Mouse (Mus musculus): ENCODE measurements around the gene Pak2. TPM values are rescaled to one million over a fixed set of nuclear protein-coding genes. Genes with fewer than 3 reads are reported as not detected.
"Not testable (repeated sequence)": the region's sequence is repeated elsewhere in the genome, so short reads cannot be mapped to it uniquely, and the experiment has no call there.

Pak2 gene
- polyA plus RNA-seq, 1 experiment, result 18.0 TPM

DNA sequence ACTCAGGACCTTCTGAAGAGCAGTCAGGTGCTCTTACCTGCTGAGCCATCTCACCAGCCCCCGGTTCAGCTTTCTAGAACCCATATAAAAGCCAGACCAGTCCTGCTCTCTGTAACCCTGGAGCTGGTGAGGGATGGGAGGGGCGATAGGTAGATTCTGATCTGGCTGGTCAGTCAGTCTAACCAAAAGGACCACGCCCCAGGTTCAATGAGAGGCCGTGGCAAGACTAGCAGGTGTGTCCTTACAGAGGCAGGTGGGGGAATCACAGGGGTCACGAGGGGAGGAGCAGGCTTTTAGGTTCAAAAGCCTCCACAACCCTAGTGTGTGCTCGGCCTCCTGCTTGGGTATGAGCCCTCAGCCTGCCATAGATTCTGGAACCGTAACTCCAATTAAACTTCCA is 12.3 kb upstream of the Pak2 start:
- no peak for DNase-seq (ENCODE audit: low read depth)

DNA sequence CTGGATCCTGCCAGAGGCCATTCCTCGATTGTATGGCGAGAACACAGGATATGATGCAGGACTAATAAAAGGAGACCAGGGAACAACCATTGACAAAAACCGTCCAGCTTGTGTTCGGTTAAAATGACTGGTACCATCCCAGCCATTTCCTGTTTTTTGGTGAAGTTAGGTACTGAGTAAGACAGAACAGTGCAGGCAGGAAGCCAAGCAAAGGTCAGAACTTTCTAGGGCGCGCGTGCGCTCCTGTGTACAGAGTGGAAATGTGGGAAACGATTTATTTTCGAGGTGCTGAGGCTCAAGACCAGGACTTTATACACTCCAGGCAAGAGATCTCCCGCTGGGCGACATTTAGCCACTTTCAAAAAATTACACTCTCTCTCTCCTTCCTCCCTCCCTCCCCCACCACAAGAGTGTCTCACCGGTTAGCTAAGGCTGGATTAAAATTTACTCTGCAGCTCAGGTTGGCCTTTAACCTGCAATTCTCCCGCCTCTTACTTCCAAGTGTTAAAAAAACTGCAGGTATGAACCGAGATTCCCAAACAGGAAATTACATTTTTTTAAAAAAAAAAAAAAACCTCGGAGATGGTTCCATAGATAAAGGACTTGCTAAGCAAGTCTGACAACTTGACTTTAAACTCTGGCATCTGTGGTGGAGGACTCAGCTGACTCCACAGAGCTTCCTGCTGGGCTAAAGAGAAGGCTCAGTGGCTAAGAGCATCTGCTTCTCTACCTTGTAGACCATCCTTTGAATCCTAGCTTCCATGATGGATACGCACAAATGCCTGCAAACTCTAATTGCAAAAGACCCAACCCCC is 8.7 kb upstream of the Pak2 start:
- DNase-seq (ENCODE audit: low read depth), result no peak

DNA sequence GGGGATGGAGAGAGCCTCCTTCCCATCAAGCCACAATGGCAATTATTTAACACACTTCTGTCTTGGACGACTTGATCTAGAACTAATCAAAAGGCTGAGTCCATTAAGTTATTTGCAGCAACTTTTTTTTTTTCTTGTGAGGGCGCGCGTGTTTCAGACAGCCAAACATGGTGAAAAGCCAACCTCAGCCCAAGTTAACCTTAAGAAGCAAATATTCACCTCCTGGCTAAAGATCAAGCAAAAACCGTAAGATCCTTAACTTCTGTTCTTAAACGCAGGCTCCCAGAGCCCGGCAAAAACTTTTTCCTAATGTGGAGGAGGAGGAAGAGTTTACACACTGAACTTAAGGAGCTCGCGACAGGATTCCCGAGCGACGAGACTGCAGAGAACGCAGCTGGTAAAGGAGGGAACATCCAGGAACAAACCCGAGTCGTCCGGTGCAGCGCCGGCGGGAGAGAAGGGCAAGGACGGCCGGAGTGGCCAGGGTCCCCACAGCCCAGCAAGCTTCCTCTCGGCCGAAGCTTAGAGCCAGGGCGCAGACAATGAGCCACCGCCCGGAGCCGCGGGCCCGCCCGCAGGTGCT is 643 bp downstream of the Pak2 start:
- no peak for DNase-seq (ENCODE audit: low read depth)

DNA sequence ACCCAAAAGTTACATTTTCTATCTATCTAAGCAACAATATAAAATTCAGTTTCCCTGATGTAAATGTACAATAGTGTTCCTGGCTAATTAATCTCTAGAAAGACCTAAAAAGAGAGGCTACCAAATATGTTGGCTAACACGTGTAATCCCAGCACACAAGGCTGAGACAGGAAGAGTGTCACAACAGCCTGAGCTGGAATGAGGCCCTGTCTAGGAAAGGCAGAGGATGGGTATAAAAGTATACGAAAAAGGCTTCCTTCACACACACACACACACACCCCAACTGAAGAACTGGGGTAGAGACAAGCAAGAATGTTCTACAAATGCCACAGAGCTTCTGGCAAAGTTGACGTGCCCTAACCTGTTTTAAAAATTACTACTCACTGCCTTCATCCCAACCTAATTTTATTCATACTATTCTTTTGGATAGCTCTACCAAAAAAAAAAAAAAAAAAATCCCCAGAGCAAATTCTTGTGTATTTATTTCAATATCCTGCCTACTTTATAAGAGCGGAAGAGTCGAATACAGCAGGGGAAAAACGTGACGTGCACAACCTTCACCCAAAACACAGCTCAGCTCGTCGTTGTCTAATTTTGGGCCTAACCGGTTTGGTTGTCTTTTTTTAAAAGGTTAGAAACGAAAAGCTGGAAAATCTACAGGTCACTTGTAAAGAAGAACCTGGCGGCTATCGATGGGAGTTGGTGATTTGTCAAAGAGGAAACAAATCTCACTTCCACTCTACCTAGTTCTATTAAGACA is 1.3 kb downstream of the Pak2 start:
- no peak for DNase-seq (ENCODE audit: low read depth)

DNA sequence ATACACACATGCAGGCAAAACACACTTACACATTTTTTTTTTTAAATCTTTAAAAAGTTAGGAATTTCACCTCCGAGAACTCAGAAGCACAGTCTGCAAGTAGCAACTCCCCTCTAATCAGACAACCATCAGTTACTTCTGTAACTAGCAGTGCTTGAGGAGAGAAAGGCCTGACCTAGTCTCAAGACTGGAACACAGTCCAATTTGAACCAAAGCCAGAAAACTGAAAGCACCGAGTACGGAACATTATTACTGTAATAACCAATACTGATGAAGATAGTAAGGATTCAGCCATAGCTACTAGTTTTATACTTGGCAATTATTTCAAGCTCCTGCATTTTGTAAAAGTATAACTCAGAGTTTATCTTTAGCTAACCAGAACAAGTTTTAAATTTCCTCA is 2.7 kb downstream of the Pak2 start:
- no peak for DNase-seq (ENCODE audit: low read depth)

DNA sequence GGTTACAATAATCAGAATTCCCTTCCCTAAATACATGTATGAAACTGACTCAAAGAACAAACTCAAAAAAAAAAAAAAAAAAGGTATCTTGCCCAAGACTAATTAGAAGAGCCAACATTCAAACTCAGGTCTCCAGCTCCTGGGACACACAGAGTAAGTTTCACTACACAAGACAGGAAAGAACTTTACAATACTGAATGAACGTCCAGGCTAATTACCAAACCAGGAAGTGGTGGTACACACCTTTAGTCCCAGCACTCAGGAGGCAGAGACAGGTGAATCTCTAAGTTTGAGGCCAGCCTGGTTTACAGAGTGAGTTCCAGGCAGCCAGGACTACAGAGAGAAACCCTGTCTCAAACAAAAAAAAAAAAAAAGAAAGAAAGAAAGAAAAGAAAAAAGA is 3.4 kb downstream of the Pak2 start:
- no peak for DNase-seq (ENCODE audit: low read depth)

DNA sequence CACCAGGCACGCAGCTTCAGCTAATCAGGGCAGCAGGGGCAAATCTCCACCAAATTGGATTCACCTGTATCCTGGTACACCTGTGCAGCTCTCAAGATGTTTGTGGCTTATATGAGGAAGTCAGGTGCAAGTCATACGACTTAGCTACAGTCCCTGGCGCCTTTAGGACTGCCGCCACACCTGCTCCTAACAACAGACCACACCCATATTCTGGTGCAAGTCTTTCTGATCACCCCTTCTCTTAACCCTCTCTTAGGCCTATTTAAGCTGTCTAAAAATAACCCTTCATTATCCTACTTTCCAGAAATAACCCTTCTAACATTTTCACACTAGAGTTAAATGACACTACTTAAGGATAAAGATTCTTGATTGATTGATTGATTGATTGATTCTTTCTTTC is 9.1 kb downstream of the Pak2 start:
- DNase-seq (ENCODE audit: low read depth), result not testable (repeated sequence)

DNA sequence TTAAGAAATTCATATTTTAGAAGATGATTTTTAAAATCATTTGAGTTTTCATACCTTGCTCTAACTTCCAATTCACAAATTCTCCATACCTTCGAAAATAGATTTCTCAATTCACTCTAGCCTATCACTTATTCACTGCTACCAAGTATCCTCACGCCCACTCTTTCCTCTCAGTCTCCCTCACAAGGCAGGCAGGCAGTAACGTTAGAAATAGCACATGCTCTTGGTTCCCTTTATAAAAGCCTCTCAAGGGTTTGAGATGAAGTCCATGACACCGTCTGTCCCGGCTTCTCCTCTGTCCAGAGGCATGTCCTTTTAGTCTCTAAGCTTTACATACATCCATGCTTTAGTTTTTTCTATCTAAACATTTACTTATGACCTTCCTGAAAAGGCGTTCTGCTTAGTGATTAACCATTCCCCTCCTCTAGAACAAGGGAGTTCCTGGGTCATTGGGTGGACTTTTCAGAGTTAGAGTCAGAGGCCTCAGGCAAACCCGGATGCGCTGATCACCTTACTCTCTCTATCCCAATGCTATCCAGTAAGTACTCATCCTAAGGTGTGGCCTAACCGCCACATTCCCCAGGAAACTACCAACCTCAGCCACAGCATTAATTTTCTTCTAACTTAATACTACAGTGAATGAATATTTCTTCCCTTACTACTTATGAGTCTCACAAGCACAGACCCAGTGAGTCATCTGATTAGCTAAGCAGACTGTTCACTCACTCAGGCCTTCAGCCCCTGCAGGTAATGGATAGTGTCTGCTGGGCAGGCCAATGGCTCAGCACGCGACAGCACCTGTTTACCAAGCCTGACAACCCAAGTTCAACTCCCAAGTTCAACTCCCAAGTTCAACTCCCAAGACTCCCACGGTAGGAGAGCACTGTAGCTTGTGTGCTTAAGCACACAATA is 10.5 kb downstream of the Pak2 start:
- no peak for DNase-seq (ENCODE audit: low read depth)

DNA sequence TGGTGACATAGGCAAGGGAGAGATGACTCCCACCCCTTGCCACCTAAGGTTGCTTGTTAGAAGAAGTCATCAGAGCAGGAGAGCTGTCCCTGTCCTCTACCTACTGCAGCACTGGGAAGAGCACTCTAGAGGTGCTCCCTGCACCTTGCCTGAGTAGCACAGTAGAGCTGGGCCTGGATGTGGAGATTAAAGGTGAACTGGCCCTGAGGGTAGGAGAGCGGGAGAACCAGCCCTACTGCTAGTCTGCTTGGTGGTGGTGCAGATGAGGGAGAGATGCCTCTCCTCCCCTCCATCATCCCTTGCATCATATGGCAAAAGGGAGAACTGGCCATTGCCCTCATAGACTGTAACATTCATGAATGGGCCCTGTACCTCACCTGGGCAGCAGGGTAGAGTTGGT is 12.2 kb downstream of the Pak2 start:
- no peak for DNase-seq (ENCODE audit: low read depth)

DNA sequence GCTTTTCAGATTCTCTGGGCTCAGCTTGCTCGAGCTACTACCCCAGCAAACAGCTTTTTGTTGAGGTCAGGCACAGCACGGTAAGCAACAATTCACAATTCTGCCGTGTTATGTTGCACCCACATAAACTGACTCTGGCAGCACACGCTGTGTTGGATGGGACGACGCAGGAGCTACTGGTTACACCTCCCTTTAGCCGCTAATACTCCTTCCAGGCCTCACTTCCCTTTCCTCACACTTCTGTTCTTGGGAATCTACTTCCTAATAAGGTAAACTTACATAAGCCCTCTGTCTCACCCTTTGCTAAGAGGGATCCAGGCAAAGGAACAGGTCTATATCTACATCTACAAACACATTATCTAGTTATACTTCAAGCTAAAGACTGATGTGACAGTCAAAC is 15.2 kb downstream of the Pak2 start:
- no peak for DNase-seq (ENCODE audit: low read depth)

DNA sequence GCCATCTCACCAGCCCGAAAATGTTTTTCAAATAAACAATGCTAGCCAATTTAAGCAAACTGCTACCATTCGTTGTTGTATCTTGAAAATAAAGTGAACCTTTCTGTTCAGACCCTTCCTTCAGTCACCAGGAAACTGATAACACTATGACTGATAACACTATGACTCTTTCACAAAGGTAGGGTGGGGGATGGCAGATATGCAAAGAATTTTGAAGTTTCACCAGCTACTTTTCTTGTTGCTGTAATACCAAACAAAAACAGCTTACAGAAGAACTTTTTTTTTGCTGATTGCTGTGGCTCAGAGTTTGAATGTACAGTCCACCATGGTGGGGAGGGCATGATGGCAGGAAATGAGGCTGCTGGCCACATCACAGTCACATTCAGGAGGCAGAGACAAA is 16.9 kb downstream of the Pak2 start:
- DNase-seq (ENCODE audit: low read depth), result no peak

DNA sequence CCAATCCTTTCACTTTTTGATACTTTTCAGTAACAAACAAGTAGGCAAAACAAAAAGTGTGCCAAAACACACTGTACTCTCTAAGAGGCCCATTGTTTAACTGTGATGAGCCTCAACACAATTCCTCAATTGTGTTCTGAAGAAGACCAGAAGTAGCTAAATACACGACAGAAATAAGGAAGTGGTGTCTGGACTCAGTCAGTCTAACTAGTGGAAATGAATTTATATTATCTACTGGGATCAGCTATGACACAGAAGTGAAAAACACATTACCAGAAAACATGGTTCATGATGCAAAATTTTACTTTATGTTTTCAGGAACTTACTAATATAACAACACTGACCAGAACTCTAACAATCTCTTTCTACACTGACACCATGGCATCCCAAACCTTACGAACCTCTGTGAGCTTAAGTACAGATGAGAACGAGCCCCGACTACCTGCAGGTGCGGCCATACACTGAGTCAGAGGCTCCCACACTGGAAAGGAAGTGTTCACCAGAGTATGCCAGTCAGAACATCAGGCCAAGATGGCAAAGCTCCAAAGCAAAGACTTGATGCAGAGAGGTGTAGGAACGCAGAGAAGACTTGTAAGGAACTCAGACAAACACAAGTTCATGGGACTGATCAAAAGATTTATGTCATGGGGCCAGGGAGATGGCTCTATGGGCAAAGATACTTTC is 19.2 kb downstream of the Pak2 start:
- DNase-seq (ENCODE audit: low read depth), result no peak

DNA sequence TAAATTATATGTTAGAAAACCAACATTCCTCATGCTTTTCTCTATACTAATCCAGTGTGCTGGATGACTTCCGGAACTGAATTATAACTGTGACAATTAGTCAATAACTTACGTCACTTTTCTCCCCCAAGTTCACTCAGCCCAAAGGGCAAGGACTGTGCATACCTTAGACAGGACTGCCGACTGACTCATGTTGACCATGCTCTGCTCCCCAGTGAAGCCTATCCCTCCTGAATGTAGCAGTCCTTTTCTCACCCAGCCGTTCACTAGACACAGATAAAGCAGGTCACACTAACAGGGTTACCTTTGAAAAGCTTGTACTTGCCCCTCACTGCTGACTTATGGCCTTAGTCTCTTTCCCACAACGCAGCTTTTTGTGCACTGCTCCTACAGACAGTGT is 20.3 kb downstream of the Pak2 start:
- DNase-seq (ENCODE audit: low read depth), result no peak

DNA sequence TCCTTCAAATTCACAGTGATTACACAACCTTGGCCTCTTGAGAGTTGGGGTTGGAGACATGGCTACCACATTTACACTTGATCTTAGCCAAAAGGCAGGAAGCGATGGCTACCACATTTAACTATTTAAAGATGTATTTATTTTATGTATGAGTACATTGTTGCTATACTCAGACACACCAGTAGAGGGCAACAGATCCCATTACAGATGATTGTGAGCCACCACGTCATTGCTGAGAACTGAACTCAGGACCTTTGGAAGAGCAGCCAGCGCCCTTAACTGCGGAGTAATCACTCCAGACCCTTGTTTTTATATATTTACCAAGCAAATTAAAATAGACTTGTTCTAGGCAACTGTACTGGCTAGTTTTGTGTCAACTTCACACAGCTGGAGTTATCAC is 36.8 kb downstream of the Pak2 start:
- DNase-seq (ENCODE audit: low read depth), result no peak

DNA sequence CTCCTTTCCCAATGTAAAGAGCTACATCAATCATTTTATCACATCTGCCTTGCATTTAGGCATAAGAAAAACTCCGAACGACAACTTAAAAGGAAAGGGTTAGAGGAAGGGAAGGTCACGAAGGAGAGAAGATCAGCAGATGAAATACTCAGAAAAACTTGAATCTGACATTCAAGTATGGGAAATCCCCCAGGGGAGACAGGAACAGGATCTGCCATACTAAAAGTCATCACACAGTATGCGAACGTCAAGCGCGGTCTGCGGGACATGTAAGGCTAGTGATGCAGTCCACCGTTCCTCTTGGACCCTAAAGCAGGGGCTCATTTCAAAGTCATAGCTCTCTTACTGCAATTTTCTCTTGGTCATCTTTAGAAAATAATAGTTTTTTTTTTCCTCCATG is 59.5 kb downstream of the Pak2 start:
- no peak for DNase-seq (ENCODE audit: low read depth)

DNA sequence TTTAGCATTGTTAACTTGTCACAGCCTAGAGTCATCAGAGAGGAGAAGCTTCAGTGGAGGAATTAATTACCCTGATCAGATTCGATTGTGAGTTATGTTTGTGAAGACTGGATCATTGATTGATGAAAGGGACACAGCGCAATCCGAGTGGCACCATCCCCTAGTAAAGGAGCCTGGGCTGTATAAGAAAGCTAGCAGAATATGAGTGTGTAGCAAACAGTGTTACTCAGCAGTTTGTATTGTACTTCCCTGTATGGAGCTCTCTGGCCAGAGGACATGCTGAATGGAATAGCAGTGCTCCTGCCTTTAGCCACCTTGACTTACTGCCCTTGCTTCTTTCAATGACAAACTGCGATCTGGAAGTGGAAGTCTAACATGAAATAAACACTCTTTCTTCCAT is 68.8 kb downstream of the Pak2 start:
- no peak for DNase-seq (ENCODE audit: low read depth)

DNA sequence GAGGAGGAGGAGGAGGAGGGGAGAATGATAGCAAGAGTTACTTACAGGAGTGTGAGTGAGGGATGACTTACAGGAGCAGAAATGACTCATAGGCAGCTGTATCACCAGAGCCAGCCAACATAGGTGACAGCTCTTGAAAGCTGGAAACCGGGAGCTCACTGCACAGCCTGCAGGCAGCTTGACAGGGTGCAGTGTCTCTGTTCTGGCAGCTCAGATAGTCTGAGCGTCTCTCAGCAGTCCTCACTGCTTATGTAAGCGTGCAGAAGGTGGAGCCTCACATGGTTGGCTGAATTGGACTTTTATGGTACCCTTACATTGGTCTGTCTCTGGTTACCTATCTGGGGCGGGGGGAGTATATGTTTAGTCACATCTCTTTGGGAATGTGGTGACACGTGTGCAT is 69.2 kb downstream of the Pak2 start:
- no peak for DNase-seq (ENCODE audit: low read depth)

DNA sequence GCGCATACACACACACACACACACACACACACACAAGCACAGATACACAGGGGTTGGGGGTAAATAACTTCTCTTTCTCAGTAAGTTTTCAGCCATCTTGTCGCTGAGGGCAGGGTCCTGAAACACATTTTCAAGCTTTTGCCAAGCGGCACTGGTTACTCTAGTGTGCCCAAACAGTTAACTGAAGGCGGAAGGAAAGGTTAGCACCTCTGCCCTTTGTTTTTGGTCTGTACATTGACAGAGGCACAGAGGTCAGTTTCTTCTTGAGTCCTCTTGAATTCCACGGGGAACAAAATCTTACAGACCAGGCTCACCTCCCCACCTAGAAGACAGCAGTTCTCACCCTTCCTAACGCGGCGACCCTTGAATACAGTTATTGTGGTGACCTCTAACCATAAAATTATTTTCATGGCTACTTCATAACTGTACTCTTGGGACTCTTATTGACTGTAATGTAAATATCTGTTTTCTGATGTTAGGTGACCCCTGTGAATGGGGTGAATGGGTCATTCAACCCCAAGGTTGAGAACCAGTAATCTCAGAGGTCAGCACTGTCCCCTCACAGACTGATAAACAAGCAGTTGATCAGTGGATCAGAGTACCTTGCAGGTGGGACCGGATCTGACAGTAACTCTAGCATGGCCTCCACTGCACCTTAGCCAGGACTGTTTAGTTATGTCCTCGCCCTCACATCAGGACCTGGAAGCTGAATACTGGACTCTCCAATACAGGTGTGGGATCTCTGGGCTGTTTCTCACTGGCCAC is 70.4 kb downstream of the Pak2 start:
- no peak for DNase-seq (ENCODE audit: low read depth)

DNA sequence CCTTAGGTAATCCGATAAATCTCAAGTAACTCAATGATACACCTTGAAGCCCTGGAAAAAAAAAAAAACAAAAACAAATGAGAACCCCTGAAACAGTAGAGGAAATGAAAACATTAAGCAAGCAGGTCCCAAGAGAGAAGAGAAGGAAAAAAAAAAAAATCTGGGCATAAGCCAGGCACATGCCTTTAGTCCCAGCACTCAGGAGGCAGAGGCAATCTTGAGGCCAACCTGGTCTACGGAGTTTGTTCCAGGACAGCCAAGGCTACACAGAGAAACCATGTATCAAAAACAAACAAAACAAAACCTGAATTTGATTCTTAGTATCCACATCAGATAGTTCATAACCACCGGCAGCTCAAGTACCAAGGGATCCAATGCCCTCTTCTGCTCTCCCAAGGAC is 74.4 kb downstream of the Pak2 start:
- DNase-seq (ENCODE audit: low read depth), result no peak

Data from gonadal fat pad, adult 2 months (tissue).